Mouse (Mus musculus) adipocyte (in vitro differentiated cells): ENCODE measurements at regions not wholly inside any gene's neighbourhood (a gene's known extent, or its start where the extent isn't known, plus 50 kb on each side); places are given as distances from the start of the nearest gene placed in this dataset.

ENCODE experiments used
- DNase-seq: peaks from one replicate; pipeline ENCODE4 v3.0.0-alpha.2; 2016; ENCODE audit warnings: low spot score

DNA sequence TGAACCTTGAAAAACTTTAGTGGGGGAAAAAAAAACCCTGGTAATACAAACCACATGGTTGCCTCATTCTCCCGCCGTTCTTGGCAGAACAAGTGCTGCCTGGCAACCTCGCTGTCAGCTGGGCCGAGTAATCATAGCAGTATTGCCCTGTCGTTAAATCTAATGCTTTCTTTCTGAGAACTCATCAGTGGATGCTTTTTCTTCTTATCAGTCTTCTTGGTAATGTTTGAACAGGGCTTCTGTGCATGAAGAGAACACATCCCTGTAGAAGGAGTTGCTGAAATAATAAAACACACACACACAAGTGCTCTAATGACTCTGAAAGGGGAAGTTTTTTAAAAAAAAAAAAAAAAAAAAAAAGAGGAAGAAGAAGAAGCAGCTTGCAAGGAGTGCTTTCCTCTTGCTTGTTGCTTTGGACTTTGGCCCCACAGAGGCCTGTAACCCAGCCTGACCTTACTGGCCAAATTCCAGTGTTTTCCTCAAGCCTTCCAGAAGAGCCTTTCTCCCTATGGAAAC, 200.9 kb upstream of the Cited2 start:
- peak; percentile 83 for DNase-seq

DNA sequence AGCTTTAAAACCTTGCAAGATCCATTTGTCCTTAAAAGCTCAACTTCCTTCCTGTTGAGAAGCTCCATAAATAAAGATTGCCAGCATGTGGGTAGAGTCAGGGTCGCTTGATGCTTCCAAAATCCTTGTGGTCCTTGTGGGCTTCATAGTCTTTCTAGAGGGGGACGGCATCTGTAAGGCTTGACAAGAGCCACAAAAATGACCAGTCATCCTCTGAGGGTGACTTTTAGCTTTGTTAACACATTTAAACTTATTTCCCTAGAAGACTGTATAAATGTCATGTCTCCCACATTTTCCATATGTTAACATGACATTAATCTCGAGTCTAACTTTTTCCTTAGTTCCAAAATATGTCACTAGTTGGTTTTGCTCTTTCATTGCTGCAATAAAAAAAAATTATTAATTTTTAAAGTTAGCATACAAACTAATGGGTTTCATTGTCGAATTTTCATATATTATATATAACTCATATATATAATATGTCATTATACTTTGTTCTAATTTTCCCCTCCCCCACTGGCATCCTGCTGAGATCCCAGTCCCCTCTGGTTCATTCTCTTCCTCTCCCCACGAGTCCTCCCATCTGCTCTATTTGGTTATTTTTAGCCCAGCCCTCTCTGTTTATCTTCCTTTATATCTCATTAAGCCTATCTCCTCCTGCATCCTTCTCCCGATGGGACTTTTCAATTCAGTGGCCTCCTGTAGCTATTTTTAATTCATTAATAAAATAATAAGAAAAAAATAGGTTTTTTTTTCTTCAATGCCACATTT, 199.3 kb upstream of the Cited2 start:
- DNase-seq: no peak

DNA sequence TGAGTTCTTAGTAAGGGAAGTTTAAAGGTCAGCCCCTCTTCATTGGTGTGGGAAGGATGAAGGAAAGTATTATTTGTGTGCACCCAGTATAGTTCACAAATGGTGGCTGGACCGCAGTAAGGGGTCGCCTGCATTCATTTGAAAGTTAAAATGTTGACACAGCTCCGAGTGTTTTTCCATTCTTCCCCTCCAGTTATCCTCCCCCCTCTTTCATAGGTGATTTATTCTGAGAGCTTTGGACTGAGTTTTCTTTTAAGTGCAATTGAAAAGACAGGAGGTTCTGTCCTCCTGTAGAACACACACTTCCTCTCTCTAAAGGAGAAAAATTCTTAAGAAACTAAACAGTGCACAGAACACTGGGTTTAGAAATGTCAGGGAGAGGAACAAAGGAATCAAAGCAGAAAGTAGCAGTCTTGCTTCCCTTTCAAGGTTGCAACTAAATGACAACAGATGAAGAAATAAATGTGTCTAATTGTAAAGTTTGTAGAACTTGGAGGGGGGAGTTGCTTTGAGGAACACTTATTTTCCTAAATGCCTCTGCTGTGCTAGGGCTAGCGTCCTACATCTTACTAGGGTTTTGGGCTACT, 195.8 kb upstream of the Cited2 start:
- no peak for DNase-seq

DNA sequence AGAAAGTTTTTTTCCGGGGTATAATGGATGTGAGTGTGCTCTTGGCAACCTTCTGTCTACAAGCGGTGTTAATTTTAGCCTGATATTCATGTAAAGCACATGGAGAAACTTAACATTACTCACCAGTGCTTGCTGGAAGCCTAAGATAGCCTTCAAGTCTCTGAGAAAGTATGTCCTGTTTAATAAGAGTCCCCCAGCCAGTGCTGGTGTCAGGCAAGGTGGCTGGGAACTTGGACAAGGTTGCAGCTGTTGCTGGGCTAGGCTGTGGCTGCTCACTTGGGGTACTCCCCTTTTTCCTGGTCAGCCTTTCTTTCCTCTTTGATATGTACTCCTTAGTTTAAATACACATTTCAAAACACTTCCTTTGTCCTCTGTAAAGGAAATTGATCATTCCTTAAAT, 194.9 kb upstream of the Cited2 start:
- DNase-seq: no peak

DNA sequence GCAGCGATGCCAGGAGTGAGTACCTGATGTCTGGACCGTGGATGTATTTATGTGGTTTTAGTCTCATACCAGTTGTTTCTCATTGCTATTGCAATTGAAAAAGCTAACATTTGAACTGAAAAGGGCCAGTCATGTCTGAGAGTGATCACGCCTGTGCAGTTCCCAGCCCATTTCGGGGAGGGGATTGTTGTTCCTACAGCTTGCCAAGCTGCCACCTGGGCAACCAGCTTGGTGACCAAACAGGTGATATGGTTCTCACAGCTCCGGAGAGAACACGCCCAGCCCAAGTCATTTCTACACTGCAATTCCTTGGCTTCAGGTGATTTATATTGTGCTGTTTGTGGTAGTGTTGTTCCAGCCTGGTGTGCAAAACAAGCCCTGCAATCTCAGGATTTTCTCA, 194.2 kb upstream of the Cited2 start:
- no peak for DNase-seq

DNA sequence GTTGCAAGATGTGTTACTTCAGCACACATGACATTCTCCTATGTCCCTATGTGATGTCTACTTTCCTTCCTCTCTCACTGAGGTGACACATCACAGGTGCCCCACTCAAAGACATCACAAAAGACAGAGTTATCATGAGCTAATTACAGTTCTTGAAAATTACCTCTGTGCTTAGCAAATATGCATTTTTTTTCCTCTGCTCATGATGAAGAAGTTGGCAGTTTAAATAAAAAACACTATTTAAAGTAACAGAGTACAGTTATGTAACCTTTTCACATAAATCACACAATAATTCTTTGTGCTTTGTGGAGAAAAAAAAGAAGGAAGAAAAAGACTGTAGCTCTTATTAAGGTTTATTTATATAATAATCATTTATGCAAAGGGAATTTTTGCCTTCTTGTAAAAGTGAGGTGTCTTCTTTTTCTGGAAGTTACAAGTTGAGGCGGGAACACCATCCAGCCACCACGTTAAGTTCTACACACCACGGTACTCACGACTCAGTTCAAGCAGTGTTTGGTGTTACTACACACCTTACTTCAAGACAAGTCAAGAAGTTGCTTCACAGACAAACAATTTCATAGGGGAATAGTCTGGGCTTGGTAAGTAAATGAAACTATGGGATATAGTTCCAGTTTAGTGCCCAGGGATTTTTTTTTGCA, 193.0 kb upstream of the Cited2 start:
- DNase-seq: no peak

DNA sequence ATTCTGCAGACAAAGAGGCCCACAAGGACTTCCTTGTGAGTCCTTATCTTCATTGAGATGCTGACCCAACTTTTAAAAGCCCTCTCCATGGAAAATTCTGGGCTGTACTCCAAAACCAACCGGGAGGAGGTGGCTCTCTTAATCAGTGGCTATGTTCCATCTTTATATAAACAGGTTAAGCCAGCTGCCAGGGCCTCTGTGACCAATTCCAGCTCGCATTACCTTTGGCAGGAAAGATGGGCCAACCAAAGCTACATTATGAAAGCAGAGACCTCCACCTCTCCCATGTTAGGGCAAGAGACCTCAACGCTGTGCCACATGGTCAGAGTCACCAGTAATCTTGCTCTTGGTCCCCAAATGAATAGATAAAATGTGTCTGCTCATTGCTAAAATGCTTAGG, 192.0 kb upstream of the Cited2 start:
- DNase-seq: no peak

DNA sequence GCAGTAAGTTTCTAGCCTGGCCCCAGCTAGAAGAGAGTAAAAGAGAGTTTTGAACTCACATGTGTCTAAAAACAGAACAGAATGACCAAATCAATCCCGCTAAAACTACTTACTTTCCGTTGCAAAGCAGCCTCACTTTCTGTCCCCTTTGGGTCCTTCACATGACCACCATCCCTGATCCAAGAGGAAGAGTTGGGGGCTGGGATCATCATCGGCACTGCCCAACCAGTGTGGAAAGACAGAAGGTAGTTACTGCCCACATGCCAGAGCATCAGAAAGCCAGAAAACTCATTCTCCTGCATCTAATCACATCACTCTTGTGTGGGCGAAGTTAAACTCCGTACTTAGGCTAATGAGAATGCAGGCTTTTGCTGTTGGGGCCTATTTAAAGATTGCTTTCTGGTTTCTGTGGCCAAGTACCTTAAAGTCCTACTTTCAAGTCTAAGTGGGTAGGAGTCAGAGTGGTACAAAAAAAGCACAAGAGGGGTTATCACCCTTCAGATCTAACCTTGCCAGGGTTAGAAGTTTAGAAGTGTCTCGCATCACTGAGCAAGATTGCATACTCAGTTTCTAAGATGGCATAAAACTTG, 184.0 kb upstream of the Cited2 start:
- DNase-seq: no peak

DNA sequence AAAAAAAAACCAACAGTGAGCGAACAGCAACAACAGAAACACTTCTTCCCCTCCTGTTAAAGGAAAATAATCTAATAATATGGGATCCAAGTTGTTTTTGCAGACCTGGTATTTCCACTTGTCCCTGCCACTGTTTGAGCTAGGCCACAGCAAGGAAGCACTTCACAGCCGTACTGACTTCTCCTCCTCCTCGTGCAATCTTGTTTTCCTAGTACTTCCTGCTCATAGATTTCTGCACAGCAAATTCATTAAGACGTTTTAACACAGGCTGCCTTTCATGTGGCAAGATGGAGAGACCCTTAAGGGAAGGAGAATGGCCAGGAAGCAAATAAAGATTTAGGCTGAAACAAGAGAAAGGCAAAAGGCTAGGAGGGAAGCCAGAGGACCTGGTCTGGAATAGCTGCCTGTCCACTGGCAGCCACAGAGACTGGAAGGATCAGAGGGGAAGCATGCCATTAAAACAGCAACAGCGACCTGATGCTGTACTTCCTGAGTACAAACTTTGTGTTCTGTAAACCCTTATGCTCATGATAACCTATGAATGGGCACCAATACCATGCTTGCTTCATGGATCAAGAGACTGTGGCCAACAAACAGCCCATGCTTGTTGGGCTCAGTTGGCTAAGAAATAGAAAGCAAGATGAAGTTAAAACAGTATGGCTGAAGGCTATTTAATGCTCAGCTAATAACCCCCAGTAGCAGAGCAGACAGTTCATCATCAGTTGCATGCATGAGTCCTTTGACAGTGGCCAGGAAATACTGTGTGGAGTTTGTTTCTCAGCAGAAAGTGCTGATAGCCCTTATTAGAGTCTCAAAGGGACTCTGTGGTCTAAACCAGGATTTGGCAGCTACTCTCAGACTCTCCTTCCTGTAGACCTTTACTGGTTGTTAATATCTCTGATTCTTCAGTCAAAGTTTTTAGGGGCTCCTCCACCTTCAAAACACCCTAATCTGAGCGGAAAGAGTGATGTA, 182.3 kb upstream of the Cited2 start:
- no peak for DNase-seq

DNA sequence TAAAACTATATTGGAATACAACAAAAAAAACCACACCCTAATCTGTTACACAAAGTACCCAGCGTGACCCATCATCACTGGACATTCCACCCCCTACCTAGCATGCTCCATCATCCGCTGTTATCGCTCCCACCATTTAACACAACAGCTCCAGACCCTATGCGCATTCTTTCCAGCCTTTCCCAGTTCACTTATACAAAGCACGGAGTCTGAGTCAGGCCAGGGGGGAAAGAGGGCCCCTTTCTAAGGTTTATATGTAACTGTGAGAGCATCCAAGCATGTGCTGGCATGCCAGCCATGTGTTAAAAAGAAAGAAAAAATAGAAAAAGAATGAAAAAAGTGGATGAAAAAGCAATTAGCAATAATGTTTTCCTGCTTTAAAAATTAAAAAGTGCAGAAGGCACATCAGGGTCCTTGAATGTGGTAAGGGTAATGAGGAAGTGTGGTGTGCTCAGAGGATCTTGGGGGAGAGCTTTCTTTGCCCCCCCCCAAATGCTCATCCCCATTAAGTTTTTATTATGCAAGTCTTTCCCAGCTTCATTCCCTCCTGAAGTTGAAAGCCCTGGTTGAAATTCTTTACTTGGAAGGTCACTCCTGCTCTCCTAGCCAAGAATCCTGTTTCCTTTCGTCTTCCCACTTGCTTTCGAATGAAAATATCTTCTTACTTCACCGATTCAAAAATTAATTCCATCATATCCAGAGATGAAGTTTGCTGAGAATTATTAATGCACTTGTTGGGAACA, 180.7 kb upstream of the Cited2 start:
- no peak for DNase-seq

DNA sequence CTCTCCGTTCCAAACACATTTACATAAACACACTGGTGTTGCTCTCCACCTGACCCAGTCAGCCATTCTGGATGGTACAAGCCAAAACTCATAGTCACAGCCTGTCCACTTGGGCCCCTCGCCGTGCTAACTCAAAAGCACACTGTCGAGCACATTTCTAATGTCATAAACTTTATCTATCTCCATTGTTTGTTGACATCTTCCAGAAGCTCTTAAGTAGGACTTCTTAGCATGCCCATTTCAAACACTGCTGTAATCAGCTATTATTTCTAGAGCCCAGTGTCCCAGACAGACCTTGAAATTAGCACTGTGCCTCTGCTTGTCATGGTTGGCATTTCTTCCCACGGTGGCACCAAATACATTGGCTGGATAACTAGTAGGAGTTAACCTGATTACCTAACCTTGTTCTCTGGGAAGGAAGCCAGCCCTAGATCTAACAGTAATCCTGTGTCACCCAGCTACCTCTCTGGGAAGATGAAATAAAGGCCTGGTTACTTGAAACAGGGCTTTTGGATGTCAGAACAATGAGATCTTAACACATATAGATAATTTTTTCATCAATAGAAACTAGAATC, 180.1 kb upstream of the Cited2 start:
- DNase-seq: peak; percentile 22

DNA sequence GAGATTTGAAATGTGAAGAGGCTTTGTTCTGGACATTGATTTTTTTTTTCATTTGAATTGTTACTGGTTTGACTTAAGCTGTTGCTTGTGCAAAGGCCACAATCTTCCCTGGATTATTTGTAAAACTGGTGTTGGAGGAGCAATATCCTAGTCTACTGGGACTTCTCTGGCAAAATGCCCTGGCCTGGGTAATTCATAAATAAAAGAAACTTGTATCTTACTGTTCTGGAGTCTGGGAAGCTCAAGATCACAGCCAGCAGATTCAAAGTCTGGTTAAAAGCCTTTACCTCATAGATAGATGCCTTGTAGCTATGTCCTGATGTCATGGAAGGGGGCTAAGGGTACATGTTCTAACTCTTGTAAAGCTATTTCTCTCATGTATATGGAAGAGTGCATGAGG, 177.7 kb upstream of the Cited2 start:
- peak; percentile 73 for DNase-seq

DNA sequence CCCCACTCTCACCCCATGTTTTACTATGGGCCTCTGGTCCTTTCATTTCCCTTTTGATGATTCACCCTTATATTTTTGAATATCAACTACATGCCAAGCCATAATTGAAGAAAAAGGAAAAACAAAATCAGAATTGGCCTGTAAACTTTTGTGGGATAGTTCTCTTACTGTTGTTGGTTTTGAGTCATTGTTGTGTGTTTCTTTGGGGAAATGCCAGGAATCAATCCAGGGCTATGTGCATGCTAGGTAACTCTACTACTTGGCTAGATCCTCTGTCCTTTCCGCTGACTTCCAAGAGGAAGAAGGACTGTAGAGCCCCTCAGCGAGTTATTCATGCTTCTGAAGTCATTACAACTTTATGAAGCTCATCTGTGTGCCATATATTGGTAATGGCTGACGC, 175.0 kb upstream of the Cited2 start:
- DNase-seq: no peak

DNA sequence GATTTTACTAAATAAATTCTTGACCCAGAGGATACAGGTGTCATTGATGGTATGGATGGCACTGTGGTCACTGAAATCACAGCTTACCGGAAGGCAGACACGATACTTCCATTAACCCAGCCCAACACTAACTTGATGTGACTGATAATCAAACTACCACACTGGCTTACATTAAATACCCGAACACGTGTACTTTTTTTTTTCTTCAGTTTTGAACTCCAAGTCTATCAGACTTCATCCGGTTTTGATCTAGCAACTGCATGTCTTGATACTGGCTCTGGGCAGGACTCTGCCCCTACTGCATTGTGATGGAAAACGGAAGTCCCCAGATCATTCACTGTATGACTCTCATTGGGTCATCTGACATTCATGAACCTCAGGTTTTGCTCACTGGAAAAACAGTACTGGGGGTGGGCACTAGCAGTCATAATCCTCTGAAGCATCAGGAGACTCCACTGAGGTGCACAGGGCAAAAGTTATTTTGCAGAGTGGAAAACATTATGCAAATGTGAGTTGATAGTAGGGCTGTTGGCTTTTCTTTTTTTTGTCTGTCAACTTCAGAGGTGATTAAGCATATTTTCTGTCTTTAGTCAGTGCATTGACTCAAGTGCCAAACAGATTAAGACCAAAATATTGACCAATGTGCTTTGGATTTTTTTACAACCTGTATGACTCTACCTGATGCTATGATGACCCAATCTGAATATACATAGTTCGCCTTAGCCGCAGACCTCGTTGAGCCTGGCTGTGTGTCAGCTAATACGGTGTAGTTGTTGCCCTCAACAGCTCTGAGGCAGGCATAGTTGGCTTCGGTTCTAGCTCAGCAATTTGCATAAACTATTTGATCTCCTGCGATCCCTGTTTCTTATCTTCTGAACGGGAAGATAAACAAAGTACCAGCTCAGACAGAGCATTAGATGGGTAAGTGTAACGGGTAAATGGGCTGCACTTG, 174.1 kb upstream of the Cited2 start:
- DNase-seq: no peak

DNA sequence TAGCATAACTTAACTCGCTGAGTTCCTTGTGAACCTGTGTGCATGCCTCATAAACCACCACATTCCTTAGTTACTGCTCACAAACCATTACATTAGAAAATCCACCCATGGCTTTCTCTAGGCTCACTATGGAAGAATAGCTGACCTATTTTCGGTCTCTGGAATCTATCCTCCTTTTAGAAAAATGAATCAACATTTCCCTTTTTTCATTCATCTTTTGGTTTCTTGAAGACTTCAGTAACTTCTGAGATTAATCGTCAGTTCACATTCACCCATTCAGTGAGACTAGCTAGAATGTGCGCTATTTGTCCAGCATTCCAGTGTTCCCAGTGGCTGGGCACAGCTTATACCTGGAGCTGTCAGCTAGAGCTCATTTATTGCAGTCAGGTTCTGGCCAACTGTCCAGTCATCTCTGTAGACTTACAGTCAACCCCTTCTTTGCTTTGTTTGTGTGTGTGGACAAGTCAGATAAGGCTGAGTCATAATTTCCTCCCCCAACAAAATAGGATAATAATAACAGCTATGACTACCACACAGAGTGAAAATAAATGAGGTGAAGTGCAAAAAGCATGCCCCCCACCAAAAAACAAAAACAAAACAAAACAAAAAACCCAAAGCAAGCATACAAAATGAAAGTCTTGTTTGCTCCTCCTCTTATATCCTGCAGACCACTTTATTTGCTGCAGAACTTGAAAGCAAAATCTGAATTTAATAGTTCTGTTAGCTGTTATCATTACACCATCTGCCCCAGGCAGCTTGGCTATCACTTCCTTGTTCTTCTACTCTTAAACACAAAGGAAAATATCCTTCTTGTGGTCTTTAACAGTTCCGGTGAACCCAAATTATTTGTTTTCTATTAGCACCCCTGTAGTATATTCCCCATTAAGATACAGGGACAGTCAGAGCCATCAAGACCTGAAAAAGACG, 173.0 kb upstream of the Cited2 start:
- DNase-seq: no peak

DNA sequence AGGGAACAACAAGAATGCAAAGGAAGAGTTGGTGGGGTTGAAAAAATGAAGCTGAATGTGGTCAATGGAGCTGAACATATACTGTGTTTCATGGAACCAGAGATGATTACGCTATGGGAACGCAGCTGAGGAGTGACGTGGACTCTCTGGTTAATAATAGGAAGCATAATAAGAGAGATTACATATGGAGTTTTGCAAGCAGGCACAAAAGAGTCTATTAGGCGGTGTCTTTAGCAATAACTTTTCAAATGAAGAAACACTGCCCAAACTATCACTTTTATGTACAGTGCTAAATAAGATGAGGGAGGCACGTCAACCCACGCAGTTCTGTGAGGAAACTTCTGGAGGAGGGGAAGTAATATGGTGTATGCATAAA, 172.4 kb upstream of the Cited2 start:
- no peak for DNase-seq

DNA sequence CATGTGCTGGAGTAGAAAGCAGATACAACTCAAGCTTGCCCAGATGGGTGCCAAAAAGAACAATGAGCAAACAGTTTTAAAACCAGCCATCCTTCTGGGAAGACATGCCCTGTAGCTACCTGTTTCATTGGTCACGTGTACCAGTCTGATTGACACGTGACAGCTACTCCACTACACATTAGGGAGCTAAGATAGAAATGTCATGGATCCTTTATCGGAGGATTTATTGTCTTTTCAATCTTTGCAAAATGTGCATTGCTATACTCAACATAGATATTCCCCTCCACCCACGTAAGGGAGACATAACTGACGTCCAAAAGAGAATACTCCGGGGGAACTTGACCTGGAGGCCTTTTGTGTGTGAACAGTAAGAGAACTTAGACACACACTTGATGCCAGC, 171.1 kb upstream of the Cited2 start:
- peak; percentile 17 for DNase-seq

DNA sequence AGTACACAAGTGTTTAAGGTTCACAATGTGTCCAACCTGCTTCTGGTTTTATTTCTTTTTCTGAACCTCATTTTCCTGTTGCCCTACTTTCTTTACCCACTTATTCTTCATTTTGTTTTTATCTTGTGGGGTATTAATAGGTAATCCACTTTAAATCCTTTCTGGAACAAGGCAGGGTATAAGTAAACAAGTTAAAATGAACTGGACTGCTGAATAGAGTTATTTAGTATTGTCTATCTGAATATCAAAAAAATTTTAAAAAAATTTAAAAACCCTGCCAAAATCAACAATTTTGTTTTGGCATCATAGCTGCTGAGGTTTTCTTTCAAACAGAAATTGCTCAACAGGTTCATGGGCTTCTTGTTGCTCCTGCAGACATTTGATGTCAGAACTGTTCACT, 170.7 kb upstream of the Cited2 start:
- DNase-seq: peak; percentile 41
